Mouse (Mus musculus): ENCODE measurements around the gene Psen1.

The Psen1 gene

GRCm38 (mm10) chr12:83723037-83723436 is 35.1 kb downstream of the Psen1 start:
- in situ Hi-C loops (cut with MboI, MseI) = no loop called here

- in situ Hi-C loops (cut with MboI, MseI) = no loop called here
These were observed 38.8 kb downstream of the Psen1 start for GRCm38 (mm10) chr12:83726510-83727308.

- in situ Hi-C loops (cut with MboI, MseI) = no loop called here
These were observed 44.3 kb downstream of the Psen1 start for GRCm38 (mm10) chr12:83732225-83732624.

GRCm38 (mm10) chr12:83734047-83734446 is 46.1 kb downstream of the Psen1 start:
- in situ Hi-C loops (cut with MboI, MseI) = no loop called here

GRCm38 (mm10) chr12:83736236-83736635 is 48.3 kb downstream of the Psen1 start:
- in situ Hi-C loops (cut with MboI, MseI) = no loop called here

GRCm38 (mm10) chr12:83738651-83739050 is 50.7 kb downstream of the Psen1 start:
- in situ Hi-C loops (cut with MboI, MseI) = no loop called here

GRCm38 (mm10) chr12:83741722-83742121 is 53.8 kb downstream of the Psen1 start:
- in situ Hi-C loops (cut with MboI, MseI) = no loop called here

- in situ Hi-C loops (cut with MboI, MseI) = no loop called here
These were observed 54.9 kb downstream of the Psen1 start for GRCm38 (mm10) chr12:83742834-83743233.

GRCm38 (mm10) chr12:83743712-83744111 is 55.8 kb downstream of the Psen1 start:
- in situ Hi-C loops (cut with MboI, MseI) = no loop called here

GRCm38 (mm10) chr12:83749186-83749585 is 61.2 kb downstream of the Psen1 start:
- in situ Hi-C loops (cut with MboI, MseI) = no loop called here

GRCm38 (mm10) chr12:83752495-83752894 is 64.5 kb downstream of the Psen1 start:
- in situ Hi-C loops (cut with MboI, MseI) = no loop called here

- in situ Hi-C loops (cut with MboI, MseI) = no loop called here
These were observed 70.8 kb downstream of the Psen1 start for GRCm38 (mm10) chr12:83758735-83759134.

- in situ Hi-C loops (cut with MboI, MseI) = no loop called here
These were observed 72.2 kb downstream of the Psen1 start for GRCm38 (mm10) chr12:83760201-83760600.

GRCm38 (mm10) chr12:83762706-83763105 is 74.8 kb downstream of the Psen1 start:
- in situ Hi-C loops (cut with MboI, MseI) = no loop called here

GRCm38 (mm10) chr12:83763311-83764043 is 75.5 kb downstream of the Psen1 start, which contains the start of gene Papln:
Gene Papln, plus strand, starts transcription at chr12:83763634.
- in situ Hi-C loops (cut with MboI, MseI) = no loop called here

GRCm38 (mm10) chr12:83764044-83764365 is 76.1 kb downstream of the Psen1 start:
- in situ Hi-C loops (cut with MboI, MseI) = no loop called here

GRCm38 (mm10) chr12:83764519-83764918 is 76.6 kb downstream of the Psen1 start:
- in situ Hi-C loops (cut with MboI, MseI) = no loop called here

GRCm38 (mm10) chr12:83765965-83766603 is 78.1 kb downstream of the Psen1 start:
- in situ Hi-C loops (cut with MboI, MseI) = no loop called here

GRCm38 (mm10) chr12:83767833-83768232 is 79.9 kb downstream of the Psen1 start:
- in situ Hi-C loops (cut with MboI, MseI) = no loop called here

- in situ Hi-C loops (cut with MboI, MseI) = no loop called here
These were observed 80.4 kb downstream of the Psen1 start for GRCm38 (mm10) chr12:83768235-83768899.

- in situ Hi-C loops (cut with MboI, MseI) = no loop called here
These were observed 82.7 kb downstream of the Psen1 start for GRCm38 (mm10) chr12:83770418-83771256.
